Mouse (Mus musculus): Measurements from ENCODE around the gene Mtnr1a. TPM values are rescaled to one million over a fixed set of nuclear protein-coding genes. Genes with fewer than 3 reads are reported as not detected.

Mtnr1a gene
- not detected for total RNA-seq (2023)

DNA sequence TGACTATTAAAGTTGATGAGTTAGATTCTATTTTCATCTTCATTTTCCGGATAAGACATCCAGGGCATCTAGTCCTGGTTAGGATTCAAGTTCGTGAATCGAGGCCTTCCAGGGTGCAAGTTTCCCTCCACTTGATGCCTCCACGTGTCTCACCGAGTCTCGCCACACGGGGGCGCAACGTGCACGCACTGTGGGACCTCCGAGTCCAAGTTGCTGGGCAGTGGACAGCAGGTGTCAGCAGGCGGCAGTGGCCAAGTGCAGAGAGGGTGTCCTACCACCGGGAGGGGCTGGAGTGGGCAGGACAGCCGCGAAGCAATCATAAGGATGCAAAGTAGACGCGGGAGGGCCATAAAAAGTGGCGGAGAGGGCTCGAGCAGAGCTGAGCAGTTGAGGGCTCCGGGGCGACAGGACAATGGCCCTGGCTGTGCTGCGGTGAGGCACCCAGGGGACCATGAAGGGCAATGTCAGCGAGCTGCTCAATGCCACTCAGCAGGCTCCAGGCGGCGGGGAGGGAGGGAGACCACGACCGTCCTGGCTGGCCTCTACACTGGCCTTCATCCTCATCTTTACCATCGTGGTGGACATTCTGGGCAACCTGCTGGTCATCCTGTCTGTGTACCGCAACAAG, at the start of gene Mtnr1a:
TSS of gene Mtnr1a (plus strand) at position 379 of the 628 bp plus-strand sequence.

Other genes starting within 250 kb of the Mtnr1a start
- gene Fat1, start 133.7 kb upstream of the Mtnr1a start, total RNA-seq (2023): not detected
- not detected for gene F11, start 192.9 kb downstream of the Mtnr1a start, total RNA-seq (2023)
- gene Klkb1, start 225.7 kb downstream of the Mtnr1a start, total RNA-seq (2023): not detected
- not detected for gene Gm45753, start 239.3 kb downstream of the Mtnr1a start, total RNA-seq (2023)

Data from CD8-positive naive resting alpha-beta T cell, adult 57 days (primary cell).